ENCODE assay signal across 9 mouse cellular contexts in genomic region chr1:146495386-146495785, GRCm38 (mm10). TPM values are rescaled to one million over a fixed set of nuclear protein-coding genes. Genes with fewer than 3 reads are reported as not detected.
DNase-seq lines count a peak whose midpoint lies in the region; ATAC-seq and TF ChIP-seq lines count a peak whose summit lies in the region.
"Had no signal": no experiment of that assay in that cellular context is flagged by ENCODE, and none has a peak within 500 bp of the region (broad histone marks: within the 10 kb centered on the region; RNA-seq: fewer than 3 reads in every experiment).

No protein-coding gene starts in this region.

- peak; percentile 18 to 42 for DNase-seq in left cerebral cortex, postnatal 14 days (ENCODE audit: low spot score in 2 of 2)
- no peak for DNase-seq in left cerebral cortex, postnatal 10 days (ENCODE audit: extremely low spot score in 1 of 2, low spot score in 2 of 2)
- no peak for DNase-seq in embryonic facial prominence, embryonic 11.5 days (ENCODE audit: low spot score)
- DNase-seq in right cerebral cortex, postnatal 25 days, result peak; percentile 18
- no peak for DNase-seq in MN1 (ENCODE audit: low spot score)
- no peak for DNase-seq in lung, postnatal 10 days
- DNase-seq in heart, adult 2 months, result no peak

- H3K4me1 ChIP-seq in embryonic facial prominence, embryonic 11.5 days (ENCODE audit: control insufficient read depth, insufficient read depth, low read length), result no peaks in the 10 kb centered on the region; the same call in 1 of the 2 replicates
- H3K4me1 ChIP-seq in intestine, postnatal 0 days (replicated peaks; ENCODE audit: control insufficient read depth, insufficient read depth, low read length), result 0 out of 2 replicates have a peak, but pooled peaks cover 3% of the 10 kb centered on the region
- no peaks in the 10 kb centered on the region for H3K4me1 ChIP-seq in heart, adult 2 months (ENCODE audit: control insufficient read depth, insufficient read depth, low read length)

- peak overlapping the region; percentile 55 for H3K4me2 ChIP-seq in embryonic facial prominence, embryonic 11.5 days (ENCODE audit: low read depth, low read length)
- peak overlapping the region; percentile 71 for H3K4me2 ChIP-seq in intestine, postnatal 0 days (replicated peaks; ENCODE audit: low read depth)

- H3K27ac ChIP-seq in embryonic facial prominence, embryonic 11.5 days (replicated peaks; ENCODE audit: low read depth, low read length), result no peak overlapping the region
- no peak overlapping the region for H3K27ac ChIP-seq in intestine, postnatal 0 days (ENCODE audit: low read depth, low read length)
- H3K27ac ChIP-seq in heart, adult 2 months, result no peak overlapping the region

- no peak for TF ChIP-seq EP300 in heart, adult 2 months (IDR thresholded peaks at IDR 0.05; ENCODE audit: insufficient read depth, low read depth, low read length)

- no peak for TF ChIP-seq CTCF in intestine, postnatal 0 days (IDR thresholded peaks at IDR 0.05; ENCODE audit: low read depth)
- TF ChIP-seq CTCF in heart, adult 2 months (IDR thresholded peaks at IDR 0.05), result no peak

- peak overlapping the region; percentile 30; the same call in 1 of the 2 replicates for H3K4me3 ChIP-seq in embryonic facial prominence, embryonic 11.5 days (ENCODE audit: low read depth, low read length)
- H3K4me3 ChIP-seq in intestine, postnatal 0 days (ENCODE audit: low read depth, low read length), result peak overlapping the region; percentile 39
- no peak overlapping the region for H3K4me3 ChIP-seq in heart, adult 2 months

- 7% methylated on average over 3 of the region's 3 CpGs for WGBS in embryonic facial prominence, embryonic 11.5 days
- WGBS in intestine, postnatal 0 days, result 18% methylated on average over 3 of the region's 3 CpGs
- 9% methylated on average over 3 of the region's 3 CpGs for WGBS in heart, adult 2 months

- H3K27me3 ChIP-seq in embryonic facial prominence, embryonic 11.5 days (ENCODE audit: control insufficient read depth, insufficient read depth, low read length), result peaks cover 7% of the 10 kb centered on the region; the same call in 1 of the 2 replicates
- peaks cover 24% of the 10 kb centered on the region; the same call in 1 of the 2 replicates for H3K27me3 ChIP-seq in intestine, postnatal 0 days (replicated peaks; ENCODE audit: control insufficient read depth, insufficient read depth, low read length)
- H3K27me3 ChIP-seq in heart, adult 2 months (ENCODE audit: control insufficient read depth, insufficient read depth, low read length), result peaks cover 3% of the 10 kb centered on the region; the same call in 1 of the 2 replicates

- H3K79me2 ChIP-seq in heart, adult 2 months (replicated peaks; ENCODE audit: control insufficient read depth, insufficient read depth, low read length), result no peaks in the 10 kb centered on the region

- H3K9me3 ChIP-seq in embryonic facial prominence, embryonic 11.5 days (replicated peaks; ENCODE audit: control insufficient read depth, low read length), result no peaks in the 10 kb centered on the region
- no peaks in the 10 kb centered on the region for H3K9me3 ChIP-seq in intestine, postnatal 0 days (ENCODE audit: control insufficient read depth)

- TF ChIP-seq POLR2A in heart, adult 2 months (IDR thresholded peaks at IDR 0.05; ENCODE audit: insufficient read depth, low read depth, low read length), result no peak

- no peak overlapping the region for H3K9ac ChIP-seq in embryonic facial prominence, embryonic 11.5 days (replicated peaks; ENCODE audit: low read length)
- H3K9ac ChIP-seq in intestine, postnatal 0 days (ENCODE audit: low read depth, low read length), result no peak overlapping the region
- no peak overlapping the region for H3K9ac ChIP-seq in heart, adult 2 months (ENCODE audit: low read depth, low read length)

- no peaks in the 10 kb centered on the region for H3K36me3 ChIP-seq in embryonic facial prominence, embryonic 11.5 days (replicated peaks; ENCODE audit: control insufficient read depth, insufficient read depth, low read depth, low read length)
- H3K36me3 ChIP-seq in intestine, postnatal 0 days (ENCODE audit: control insufficient read depth, insufficient read depth), result no peaks in the 10 kb centered on the region
- no peaks in the 10 kb centered on the region for H3K36me3 ChIP-seq in heart, adult 2 months (ENCODE audit: control insufficient read depth, insufficient read depth, low read length)

- ATAC-seq in embryonic facial prominence, embryonic 11.5 days (replicated peaks; ENCODE audit: insufficient number of reproducible peaks, low FRiP score, low TSS enrichment, low read depth), result no peak
- ATAC-seq in intestine, postnatal 0 days, result no peak

- intact Hi-C loops in left cerebral cortex, postnatal 14 days (cut with DNase I), result no loop called here
- intact Hi-C loops in left cerebral cortex, postnatal 10 days (cut with DNase I), result no loop called here
- intact Hi-C loops in heart, adult 2 months (cut with DNase I), result no loop called here

RNA-seq across cellular contexts. Expression of gene Brinp3, which starts 0.8 kb away (rescaled TPM):
- total RNA-seq in left cerebral cortex, postnatal 14 days (2021), result 10 to 100 TPM; 48.6 to 54.5 TPM
- total RNA-seq in left cerebral cortex, postnatal 10 days (2021), result 10 to 100 TPM; 52.0 to 61.6 TPM
- polyA plus RNA-seq in embryonic facial prominence, embryonic 11.5 days (2014; fragmentation: Nextera tagmentation; extraction: Ambion mirVana), result 0.72 and 1.6 TPM in 2 replicates
- 0.60 and 0.80 TPM in 2 replicates for polyA plus RNA-seq in intestine, postnatal 0 days (2015; fragmentation: Nextera tagmentation; extraction: Ambion mirVana)
- not detected for total RNA-seq in heart, adult 2 months (2021)
- polyA plus RNA-seq in heart, adult 2 months (2012; rRNA removed), result not detected in 2 replicates
- total RNA-seq: hematopoietic stem cell, adult 5-6 weeks had no signal

Comparison
In these comparisons a context has a peak if more than half of its experiments do, and no peak if none do; other contexts are left out.
1. DNase-seq: peak in left cerebral cortex, postnatal 14 days (2 of 2) and right cerebral cortex, postnatal 25 days (single experiment); none in left cerebral cortex, postnatal 10 days (0 of 2), embryonic facial prominence, embryonic 11.5 days (single experiment), MN1 (single experiment), lung, postnatal 10 days (single experiment) and heart, adult 2 months (0 of 2).
2. RNA of gene Brinp3, which starts 0.8 kb away (total RNA-seq): 52.0 to 61.6 TPM in left cerebral cortex, postnatal 10 days and 48.6 to 54.5 TPM in left cerebral cortex, postnatal 14 days; not detected in heart, adult 2 months; every median in the first group is over 10 times any median in the second.